Mouse (Mus musculus) limb, embryonic 10.5 days (tissue): Measurements from ENCODE around the gene Ccr10. TPM values are rescaled to one million over a fixed set of nuclear protein-coding genes. Genes with fewer than 3 reads are reported as not detected.
"Not testable (repeated sequence)": the region's sequence is repeated elsewhere in the genome, so short reads cannot be mapped to it uniquely, and the experiment has no call there.

Experiments
- DNase-seq: peaks from one replicate; pipeline ENCODE4 v3.0.0-alpha.2; 2017; ENCODE audit warnings: low spot score
- H3K27ac ChIP-seq: fragments of 300-500 bp; sonication (generic); 2 replicates; pipeline ENCODE4 v1.5.1; 2016; ENCODE audit warnings: mild to moderate bottlenecking
- H3K27me3 ChIP-seq: fragments of 300-500 bp; sonication (generic); 2 replicates; pipeline ENCODE4 v1.6.1; 2016; ENCODE audit warnings: low read depth, mild to moderate bottlenecking; ENCODE audit not compliant: poor library complexity, severe bottlenecking
- H3K36me3 ChIP-seq: fragments of 300-500 bp; sonication (generic); 2 replicates; pipeline ENCODE4 v1.6.1; 2016; ENCODE audit warnings: mild to moderate bottlenecking, moderate library complexity
- H3K4me1 ChIP-seq: fragments of 300-500 bp; sonication (generic); 2 replicates; pipeline ENCODE4 v1.6.1; 2016
- H3K4me3 ChIP-seq: fragments of 300-500 bp; sonication (generic); 2 replicates; pipeline ENCODE4 v1.5.1; 2016; ENCODE audit warnings: mild to moderate bottlenecking, moderate library complexity
- H3K9me3 ChIP-seq: fragments of 300-500 bp; sonication (generic); replicated peaks from 2 replicates; pipeline ENCODE4 v1.6.1; 2016; ENCODE audit warnings: mild to moderate bottlenecking
- WGBS: fragments of 180-500 bp; shearing (Covaris S2); methylation state at CpG from one replicate; pipeline ENCODE4 v1.1.7; 2016; 5-methylcytosine and 5-hydroxymethylcytosine counted together
- microRNA-seq: library from miRNA; unstranded; fragments of <30 nt; microRNA quantifications from one replicate; pipeline ENCODE4, GENCODE M21; 2017
- polyA plus RNA-seq: library from polyadenylated mRNA; unstranded; fragments of >200 nt; fragmentation: Nextera tagmentation; extraction: Ambion mirVana; gene quantifications from 2 replicates; pipeline ENCODE4 v1.2.1, GENCODE M21; 2016

The Ccr10 gene
- polyA plus RNA-seq, 1 experiment from 2014 or later, result not detected

DNA sequence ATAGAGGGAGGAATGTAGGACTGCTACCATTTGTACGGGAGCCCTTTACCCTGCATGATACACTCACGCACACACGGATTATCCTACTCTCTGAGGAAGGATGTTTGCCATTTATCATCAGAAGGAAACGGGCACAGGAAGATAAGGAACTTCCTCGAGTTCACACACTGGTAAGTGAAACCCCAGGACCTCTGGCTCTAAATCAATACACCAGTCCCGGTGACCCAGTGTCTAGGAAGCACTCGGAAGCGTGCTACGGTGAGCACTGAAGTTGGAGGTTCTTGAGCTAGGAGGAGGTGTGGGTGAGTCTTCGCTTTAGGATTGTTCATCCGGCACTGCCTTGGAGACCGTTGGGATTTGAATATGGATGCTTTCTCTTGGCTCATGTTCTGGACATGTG, 42.2 kb downstream of the Ccr10 start:
- DNase-seq, result no peak
- H3K9me3 ChIP-seq, result no peaks in the 10 kb centered on the region
- H3K27me3 ChIP-seq, result 0 out of 2 replicates have a peak, but pooled peaks cover 3% of the 10 kb centered on the region
- H3K4me1 ChIP-seq, result peaks cover 7% of the 10 kb centered on the region; the same call in 1 of the 2 replicates
- H3K27ac ChIP-seq, result no peak overlapping the region
- 76% methylated on average over 12 of the region's 12 CpGs for WGBS
- H3K4me3 ChIP-seq, result no peak overlapping the region
- H3K36me3 ChIP-seq, result no peaks in the 10 kb centered on the region

DNA sequence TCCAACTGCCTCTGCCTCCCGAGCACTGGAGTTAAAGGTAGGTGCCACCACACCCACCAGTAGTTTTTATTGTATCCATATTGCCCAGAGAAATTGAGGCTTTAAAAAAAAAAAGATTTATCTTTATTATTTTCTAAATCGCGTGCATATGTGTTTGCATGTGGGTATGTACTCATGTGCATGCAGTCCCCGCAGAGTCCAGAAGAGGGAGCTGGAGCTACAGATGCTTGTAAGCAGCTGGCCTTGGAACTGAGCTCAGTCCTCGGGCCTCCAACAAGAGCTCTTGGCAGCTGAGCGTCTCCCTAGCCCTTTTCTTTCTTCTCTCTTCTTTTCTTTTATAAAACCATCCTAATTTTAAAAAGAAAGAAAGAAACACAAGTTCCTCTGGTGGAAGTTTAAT, 43.5 kb downstream of the Ccr10 start:
- 92% methylated on average over 6 of the region's 6 CpGs for WGBS
- Histone ChIP-seq H3K4me1 (peaks cover 7% of the 10 kb centered on the region; the same call in 1 of the 2 replicates), H3K27me3 (0 out of 2 replicates have a peak, but pooled peaks cover 3% of the 10 kb centered on the region), H3K4me3 (no peak overlapping the region), H3K27ac (no peak overlapping the region), H3K9me3 (no peaks in the 10 kb centered on the region), H3K36me3 (peaks cover 8% of the 10 kb centered on the region)
- no peak for DNase-seq

DNA sequence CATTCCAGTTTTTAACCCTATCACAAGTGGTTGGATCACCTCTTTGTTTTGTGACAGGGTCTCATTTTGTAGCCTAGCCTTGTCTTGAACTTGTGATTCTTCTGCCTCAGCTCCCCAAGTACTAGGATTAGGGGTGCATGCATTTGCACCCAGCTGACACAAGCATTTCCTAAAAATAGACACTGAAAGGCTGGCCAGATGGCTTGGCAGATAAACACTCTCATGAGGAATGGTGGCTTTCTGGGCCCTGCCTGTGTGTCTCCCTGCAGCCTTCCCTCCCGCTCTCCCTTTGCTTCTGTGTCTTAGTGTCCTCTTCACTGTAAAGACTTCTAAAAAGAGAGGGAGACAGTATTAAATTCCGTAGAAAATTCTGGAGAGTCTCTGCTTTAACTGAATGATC, 44.1 kb downstream of the Ccr10 start:
- WGBS, result 92% methylated on average over 2 of the region's 2 CpGs
- DNase-seq, result no peak

DNA sequence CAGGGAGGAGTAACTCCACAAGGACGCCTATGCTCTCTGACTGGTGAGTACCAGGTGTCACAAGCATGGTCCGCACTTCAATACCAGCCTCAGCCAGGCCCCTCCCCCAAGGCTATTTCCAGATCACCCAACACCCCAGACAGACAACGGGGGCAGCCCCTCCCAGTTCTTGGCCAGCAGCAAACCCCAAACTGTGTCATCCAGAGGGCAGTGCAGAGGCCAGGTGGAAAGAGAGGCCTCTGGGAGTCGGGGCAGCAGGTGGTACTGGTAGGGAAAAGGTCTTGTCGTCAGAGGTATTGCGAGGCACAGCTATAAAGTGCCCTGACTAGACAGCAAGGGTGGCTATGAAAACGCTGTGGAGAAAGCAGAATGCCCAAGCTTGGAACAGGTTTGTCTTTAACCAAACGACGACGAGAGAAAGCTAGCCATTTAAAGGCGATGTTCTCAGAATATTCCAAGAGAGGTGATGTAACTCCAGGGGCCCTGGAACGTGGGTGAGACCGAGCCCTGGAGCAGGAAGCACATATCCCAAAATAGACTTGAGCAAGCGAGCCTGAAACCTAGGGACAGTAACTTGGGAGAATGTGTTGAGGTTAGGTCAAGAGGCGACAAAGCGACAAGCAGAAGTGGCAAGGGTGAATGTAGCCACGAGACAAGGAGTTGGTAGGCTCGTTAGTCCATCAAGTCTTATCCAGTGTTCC, 45.0 kb downstream of the Ccr10 start:
- no peak for DNase-seq
- H3K27ac ChIP-seq, result no peak overlapping the region
- H3K9me3 ChIP-seq, result no peaks in the 10 kb centered on the region; the same call in 1 of the 2 replicates
- peaks cover 7% of the 10 kb centered on the region; the same call in 1 of the 2 replicates for H3K4me1 ChIP-seq
- 0 out of 2 replicates have a peak, but pooled peaks cover 3% of the 10 kb centered on the region for H3K27me3 ChIP-seq
- H3K4me3 ChIP-seq, result no peak overlapping the region
- WGBS, result 47% methylated on average over 18 of the region's 18 CpGs
- peaks cover 23% of the 10 kb centered on the region for H3K36me3 ChIP-seq

More for the DNA sequence above, 44.1 kb downstream of the Ccr10 start:
- Histone ChIP-seq H3K27me3 (0 out of 2 replicates have a peak, but pooled peaks cover 3% of the 10 kb centered on the region), H3K4me1 (peaks cover 7% of the 10 kb centered on the region; the same call in 1 of the 2 replicates), H3K9me3 (no peaks in the 10 kb centered on the region; the same call in 1 of the 2 replicates), H3K36me3 (peaks cover 14% of the 10 kb centered on the region), H3K4me3 (no peak overlapping the region), H3K27ac (no peak overlapping the region)

DNA sequence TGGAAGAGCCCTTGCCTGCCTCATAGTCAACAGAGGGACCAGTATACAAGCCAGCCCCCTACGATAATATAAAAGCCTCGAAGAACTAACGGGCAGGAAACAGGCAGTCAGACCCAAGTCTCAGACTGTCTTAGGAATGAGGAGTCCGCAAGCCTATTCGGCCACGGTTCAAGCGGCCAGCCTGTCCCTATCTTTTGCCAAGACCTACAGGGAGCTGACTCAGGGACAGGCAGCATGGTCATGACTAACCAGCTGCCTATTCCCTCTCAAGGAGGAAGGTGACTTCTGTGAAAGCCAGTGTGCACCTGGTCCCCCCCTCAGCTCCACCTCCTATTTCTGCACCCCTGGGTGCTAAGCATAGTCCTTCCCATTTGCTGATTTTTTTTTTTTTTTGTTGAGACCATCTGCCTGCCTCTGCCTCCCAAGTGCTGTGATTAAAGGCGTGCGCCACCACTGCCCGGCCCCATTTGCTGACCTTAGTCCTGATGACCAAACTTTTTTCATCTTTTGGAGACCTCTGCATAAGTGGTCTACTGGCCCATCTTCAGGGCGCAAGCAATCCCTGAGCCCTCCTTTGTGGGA, 46.2 kb downstream of the Ccr10 start:
- Histone ChIP-seq H3K4me1 (peaks cover 7% of the 10 kb centered on the region; the same call in 1 of the 2 replicates), H3K9me3 (no peaks in the 10 kb centered on the region; the same call in 1 of the 2 replicates), H3K36me3 (peaks cover 33% of the 10 kb centered on the region), H3K4me3 (no peak overlapping the region), H3K27ac (no peak overlapping the region), H3K27me3 (0 out of 2 replicates have a peak, but pooled peaks cover 3% of the 10 kb centered on the region)
- DNase-seq, result no peak
- 86% methylated on average over 11 of the region's 11 CpGs for WGBS

DNA sequence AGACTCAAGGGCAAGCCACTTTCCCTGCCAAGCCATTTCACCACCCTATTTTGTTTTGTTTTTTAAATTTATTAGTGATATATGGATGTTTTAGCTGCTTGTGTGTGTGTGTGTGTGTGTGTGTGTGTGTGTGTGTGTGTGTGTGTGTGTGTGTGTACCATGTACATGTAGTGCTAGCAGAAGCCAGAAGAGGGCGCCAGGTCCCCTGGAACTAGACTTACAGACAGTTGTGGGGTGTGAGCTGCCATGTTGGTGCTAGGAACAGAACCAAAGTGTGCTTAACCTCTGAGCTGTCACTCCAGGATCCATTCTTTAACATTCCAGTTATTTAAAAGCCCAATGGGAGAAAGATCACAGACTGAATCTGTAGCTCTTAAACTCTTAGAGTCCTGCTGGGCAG, 48.2 kb downstream of the Ccr10 start:
- 94% methylated on average over 1 of the region's 1 CpGs for WGBS
- no peak overlapping the region for H3K27ac ChIP-seq
- H3K4me1 ChIP-seq, result peaks cover 7% of the 10 kb centered on the region; the same call in 1 of the 2 replicates
- H3K36me3 ChIP-seq, result peaks cover 54% of the 10 kb centered on the region
- H3K27me3 ChIP-seq, result 0 out of 2 replicates have a peak, but pooled peaks cover 3% of the 10 kb centered on the region
- H3K4me3 ChIP-seq, result no peak overlapping the region
- DNase-seq, result no peak
- H3K9me3 ChIP-seq, result no peaks in the 10 kb centered on the region; the same call in 1 of the 2 replicates

DNA sequence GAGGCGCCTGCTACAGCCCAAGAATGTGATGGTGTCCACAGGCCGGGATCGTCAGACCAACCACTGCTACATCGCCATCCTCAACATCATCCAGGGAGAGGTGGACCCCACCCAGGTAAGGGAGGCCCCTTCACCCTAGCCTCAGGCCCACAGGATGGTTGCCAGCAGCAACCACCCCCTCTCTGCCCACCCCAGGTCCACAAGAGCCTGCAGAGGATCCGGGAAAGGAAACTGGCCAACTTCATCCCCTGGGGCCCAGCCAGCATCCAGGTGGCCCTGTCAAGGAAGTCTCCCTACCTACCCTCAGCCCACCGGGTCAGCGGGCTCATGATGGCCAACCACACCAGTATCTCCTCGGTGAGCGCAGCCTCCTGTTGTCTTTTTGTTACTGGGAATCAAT, 50.2 kb downstream of the Ccr10 start:
- not testable (repeated sequence) for H3K9me3 ChIP-seq, DNase-seq, H3K4me3 ChIP-seq, H3K27me3 ChIP-seq, H3K27ac ChIP-seq
- H3K36me3 ChIP-seq, result peaks cover 62% of the 10 kb centered on the region
- 94% methylated on average over 9 of the region's 9 CpGs for WGBS
- peaks cover 14% of the 10 kb centered on the region for H3K4me1 ChIP-seq

DNA sequence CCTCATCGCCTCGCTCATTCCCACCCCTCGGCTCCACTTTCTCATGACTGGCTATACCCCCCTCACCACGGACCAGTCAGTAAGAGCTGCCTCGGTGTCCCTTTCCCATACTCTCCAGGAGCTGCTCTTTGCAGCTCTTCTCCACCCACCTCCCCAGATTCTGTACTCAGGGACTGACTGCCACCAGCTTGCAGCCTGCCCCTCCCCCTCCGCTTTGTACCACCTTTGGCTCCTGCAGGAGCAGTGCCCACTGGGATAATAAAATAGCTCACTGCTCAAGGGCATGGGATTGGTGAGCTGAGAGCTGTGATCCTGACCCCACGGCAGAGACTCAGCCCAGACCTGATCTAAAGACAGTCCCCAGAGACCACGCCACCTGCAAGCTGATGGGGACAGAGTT, 50.7 kb downstream of the Ccr10 start:
- not testable (repeated sequence) for H3K27me3 ChIP-seq, DNase-seq, H3K9me3 ChIP-seq, H3K27ac ChIP-seq, H3K4me3 ChIP-seq
- Histone ChIP-seq H3K4me1 (peaks cover 15% of the 10 kb centered on the region), H3K36me3 (peaks cover 62% of the 10 kb centered on the region)
- WGBS, result 97% methylated on average over 8 of the region's 8 CpGs

Small RNAs within 50 kb of the gene (microRNA-seq; reads per million reads assigned to microRNA genes)
- gene Gm27626, result not detected

Other genes with a start within 250 kb of the Ccr10 start
- gene Stat3, start 235.9 kb downstream of the Ccr10 start, polyA plus RNA-seq, result 20.7 and 30.2 TPM in 2 replicates
- 21.9 and 24.6 TPM in 2 replicates for gene Cavin1, start 204.6 kb downstream of the Ccr10 start, polyA plus RNA-seq
- gene Atp6v0a1, start 166.0 kb downstream of the Ccr10 start, polyA plus RNA-seq, result 28.1 and 30.2 TPM in 2 replicates
- 4.9 and 5.9 TPM in 2 replicates for gene Naglu, start 105.4 kb downstream of the Ccr10 start, polyA plus RNA-seq
- not detected in 2 replicates for gene Hsd17b1, start 97.0 kb downstream of the Ccr10 start, polyA plus RNA-seq
- 42.3 and 45.3 TPM in 2 replicates for gene Coasy, start 92.9 kb downstream of the Ccr10 start, polyA plus RNA-seq
- gene Mlx, start 88.2 kb downstream of the Ccr10 start, polyA plus RNA-seq, result 41.3 and 49.6 TPM in 2 replicates
- 73.1 and 74.0 TPM in 2 replicates for gene Psmc3ip, start 80.0 kb downstream of the Ccr10 start, polyA plus RNA-seq
- 17.8 and 17.9 TPM in 2 replicates for gene Retreg3, start 55.5 kb downstream of the Ccr10 start, polyA plus RNA-seq
- gene Tubg1, start 55.5 kb downstream of the Ccr10 start, polyA plus RNA-seq, result 145 and 158 TPM in 2 replicates
- 2.5 and 3.0 TPM in 2 replicates for gene Tubg2, start 19.5 kb downstream of the Ccr10 start, polyA plus RNA-seq
- gene Cntnap1, start 4.9 kb downstream of the Ccr10 start, polyA plus RNA-seq, result 0.04 and 0.09 TPM in 2 replicates
- 1.9 and 3.0 TPM in 2 replicates for gene Plekhh3, start 4.1 kb downstream of the Ccr10 start, polyA plus RNA-seq
- 10.1 and 13.6 TPM in 2 replicates for gene Ezh1, start 51.0 kb upstream of the Ccr10 start, polyA plus RNA-seq
- gene Ramp2, start 70.6 kb upstream of the Ccr10 start, polyA plus RNA-seq, result 54.2 and 61.5 TPM in 2 replicates
- 118 and 127 TPM in 2 replicates for gene Vps25, start 78.3 kb upstream of the Ccr10 start, polyA plus RNA-seq
- 4.7 and 6.2 TPM in 2 replicates for gene Wnk4, start 85.1 kb upstream of the Ccr10 start, polyA plus RNA-seq
- 1.1 TPM in 2 replicates for gene Cntd1, start 103.6 kb upstream of the Ccr10 start, polyA plus RNA-seq
- 187 and 192 TPM in 2 replicates for gene Coa3, start 103.7 kb upstream of the Ccr10 start, polyA plus RNA-seq
- gene Becn1, start 126.8 kb upstream of the Ccr10 start, polyA plus RNA-seq, result 148 TPM in 2 replicates
- 210 and 214 TPM in 2 replicates for gene Psme3, start 140.8 kb upstream of the Ccr10 start, polyA plus RNA-seq
- 2.7 and 2.8 TPM in 2 replicates for gene Aoc2, start 149.6 kb upstream of the Ccr10 start, polyA plus RNA-seq
- gene Aoc3, start 155.2 kb upstream of the Ccr10 start, polyA plus RNA-seq, result 0.03 TPM in 1 of 2 replicates, not detected in the other
- gene G6pc, start 192.1 kb upstream of the Ccr10 start, polyA plus RNA-seq, result not detected in 2 replicates
- 106 and 111 TPM in 2 replicates for gene Aarsd1, start 242.2 kb upstream of the Ccr10 start, polyA plus RNA-seq
- 9.9 and 15.0 TPM in 2 replicates for gene Gm27029, start 249.4 kb upstream of the Ccr10 start, polyA plus RNA-seq
- 16.8 and 19.6 TPM in 2 replicates for gene Rundc1, start 249.6 kb upstream of the Ccr10 start, polyA plus RNA-seq
- gene Ptges3l, start 249.9 kb upstream of the Ccr10 start, polyA plus RNA-seq, result 4.0 and 4.7 TPM in 2 replicates